Mouse (Mus musculus) spleen, adult 2 months (tissue): ENCODE results near the gene Syce3.

Experiments used
- CTCF ChIP-seq: fragments of 200-500 bp; IDR thresholded peaks from 2 replicates; pipeline ENCODE4 v1.5.1; 2011; ENCODE audit warnings: mild to moderate bottlenecking, inconsistent platforms; ENCODE audit not compliant: insufficient read depth, insufficient read length, insufficient replicate concordance; ENCODE audit errors: extremely low read depth
- POLR2A ChIP-seq: fragments of 200-500 bp; IDR thresholded peaks from 2 replicates; pipeline ENCODE4 v1.6.1; 2011; ENCODE audit warnings: low read depth, low read length, inconsistent platforms

GRCm38 (mm10) chr15:89341678-89342077, 68.6 kb downstream of the Syce3 start:
- TF ChIP-seq POLR2A = no peak
- TF ChIP-seq CTCF = no peak
